Mouse (Mus musculus) cortical plate, adult 2 months (tissue): Measurements from ENCODE around the gene Gm13757.

Source experiments
- CTCF ChIP-seq: fragments of 200-500 bp; IDR thresholded peaks from 2 replicates; pipeline ENCODE4 v1.5.1; 2011; ENCODE audit warnings: mild to moderate bottlenecking, control low read depth, low read length; ENCODE audit not compliant: insufficient read depth; ENCODE audit errors: extremely low read depth
- POLR2A ChIP-seq: fragments of 200-500 bp; IDR thresholded peaks from 2 replicates; pipeline ENCODE4 v1.6.1; 2011; ENCODE audit warnings: mild to moderate bottlenecking, low read length, control low read depth; ENCODE audit not compliant: insufficient read depth; ENCODE audit errors: extremely low read depth

DNA sequence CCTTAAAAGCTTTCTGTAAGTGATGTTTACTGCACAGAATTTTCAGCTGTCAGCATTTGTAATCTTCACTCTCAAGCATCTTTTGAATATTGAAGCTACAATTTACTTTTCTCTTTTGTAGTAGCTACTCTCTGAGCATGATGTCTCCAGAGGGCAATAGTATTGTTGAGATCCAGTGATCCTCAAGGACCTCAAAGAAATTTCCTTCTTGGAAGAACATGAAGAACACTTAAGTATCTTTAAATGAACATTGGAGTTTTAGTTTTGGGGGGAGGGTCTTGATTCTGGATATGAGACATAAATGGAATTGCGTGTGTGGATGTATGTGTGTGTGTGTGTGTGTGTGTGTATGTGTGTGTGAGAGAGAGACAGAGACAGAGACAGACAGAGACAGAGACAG, at the start of gene Gm13757:
- no peak for TF ChIP-seq CTCF
- no peak for TF ChIP-seq POLR2A
